Mouse (Mus musculus): ENCODE measurements at regions not wholly inside any gene's neighbourhood (a gene's known extent, or its start where the extent isn't known, plus 50 kb on each side); places are given as distances from the start of the nearest gene placed in this dataset.
A peak's percentile ranks its signal among the peaks of the same experiment; 100 is the strongest.
"Not testable (repeated sequence)": the region's sequence is repeated elsewhere in the genome, so short reads cannot be mapped to it uniquely, and the experiment has no call there.

GRCm38 (mm10) chr2:63580489-63581139 lies 396.5 kb upstream of the Kcnh7 start:
- no peak for DNase-seq (ENCODE audit: low spot score in 2 of 2)

- no peak for DNase-seq (ENCODE audit: low spot score in 2 of 2)
Measured at GRCm38 (mm10) chr2:63575172-63575571, 391.1 kb upstream of the Kcnh7 start.

GRCm38 (mm10) chr2:63574008-63574703 lies 390.1 kb upstream of the Kcnh7 start:
- no peak for DNase-seq (ENCODE audit: low spot score in 2 of 2)

- DNase-seq (ENCODE audit: low spot score in 2 of 2) = no peak
Measured at GRCm38 (mm10) chr2:63573015-63573807, 389.1 kb upstream of the Kcnh7 start.

- no peak for DNase-seq (ENCODE audit: low spot score in 2 of 2)
Measured at GRCm38 (mm10) chr2:63556858-63557419, 372.9 kb upstream of the Kcnh7 start.

- DNase-seq (ENCODE audit: low spot score in 2 of 2) = not testable (repeated sequence)
Measured at GRCm38 (mm10) chr2:63541836-63542235, 357.7 kb upstream of the Kcnh7 start.

- no peak for DNase-seq (ENCODE audit: low spot score in 2 of 2)
Measured at GRCm38 (mm10) chr2:63518534-63518933, 334.4 kb upstream of the Kcnh7 start.

GRCm38 (mm10) chr2:63513554-63514226 lies 329.6 kb upstream of the Kcnh7 start:
- peak in 1 of 2 experiments; percentile 2 for DNase-seq (ENCODE audit: low spot score in 2 of 2)

- peak in 1 of 2 experiments; percentile 3 for DNase-seq (ENCODE audit: low spot score in 2 of 2)
Measured at GRCm38 (mm10) chr2:63503939-63504338, 319.9 kb upstream of the Kcnh7 start.

- no peak for DNase-seq (ENCODE audit: low spot score in 2 of 2)
Measured at GRCm38 (mm10) chr2:63476411-63476810, 292.3 kb upstream of the Kcnh7 start.

- no peak for DNase-seq (ENCODE audit: low spot score in 2 of 2)
Measured at GRCm38 (mm10) chr2:63475255-63475654, 291.2 kb upstream of the Kcnh7 start.

- DNase-seq (ENCODE audit: low spot score in 2 of 2) = peak in 1 of 2 experiments; percentile 42
Measured at GRCm38 (mm10) chr2:63473699-63474098, 289.6 kb upstream of the Kcnh7 start.

- DNase-seq (ENCODE audit: low spot score in 2 of 2) = no peak
Measured at GRCm38 (mm10) chr2:63472248-63472647, 288.2 kb upstream of the Kcnh7 start.

- DNase-seq (ENCODE audit: low spot score in 2 of 2) = no peak
Measured at GRCm38 (mm10) chr2:63459112-63459511, 275.0 kb upstream of the Kcnh7 start.

- DNase-seq (ENCODE audit: low spot score in 2 of 2) = peak in 1 of 2 experiments; percentile 16
Measured at GRCm38 (mm10) chr2:63454263-63455011, 270.4 kb upstream of the Kcnh7 start.

GRCm38 (mm10) chr2:63452891-63453290 lies 268.8 kb upstream of the Kcnh7 start:
- DNase-seq (ENCODE audit: low spot score in 2 of 2) = peak in 1 of 2 experiments; percentile 2

- no peak for DNase-seq (ENCODE audit: low spot score in 2 of 2)
Measured at GRCm38 (mm10) chr2:63452164-63452563, 268.1 kb upstream of the Kcnh7 start.

- DNase-seq (ENCODE audit: low spot score in 2 of 2) = no peak
Measured at GRCm38 (mm10) chr2:63434327-63434726, 250.2 kb upstream of the Kcnh7 start.

- peak in 1 of 2 experiments; percentile 60 for DNase-seq (ENCODE audit: low spot score in 2 of 2)
Measured at GRCm38 (mm10) chr2:63405405-63405804, 221.3 kb upstream of the Kcnh7 start.

Measured in cerebellum, postnatal 4 days (tissue).